Mouse (Mus musculus): ENCODE measurements around the gene Rnf185. TPM values are rescaled to one million over a fixed set of nuclear protein-coding genes. Genes with fewer than 3 reads are reported as not detected.

Rnf185 gene
- polyA plus RNA-seq, 1 experiment = not detected

DNA sequence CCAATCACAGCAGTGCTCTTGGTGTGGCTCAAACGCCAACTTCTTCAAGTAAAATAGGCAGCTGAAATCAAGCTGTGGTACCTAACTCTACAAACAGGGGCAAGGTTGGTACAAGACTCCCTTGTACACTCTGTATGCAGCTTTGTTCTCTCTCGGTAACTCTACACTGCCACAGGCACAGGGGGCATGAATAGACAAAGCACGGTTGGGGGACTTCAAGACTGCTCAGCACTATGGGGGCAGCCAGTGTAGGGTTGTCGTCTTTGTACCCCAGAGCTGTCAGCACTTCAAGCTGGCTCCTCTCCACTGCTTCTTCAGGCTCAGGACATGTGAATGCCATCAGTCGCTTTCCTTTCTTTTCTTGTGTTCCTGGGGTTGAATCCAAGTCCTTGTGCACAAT lies 57.6 kb downstream of the Rnf185 start:
- WGBS = 52% methylated on average over 5 of the region's 5 CpGs
- Histone ChIP-seq H3K4me1 (ENCODE audit: control insufficient read depth, insufficient read depth, low read length) (peaks cover 23% of the 10 kb centered on the region), H3K27ac (ENCODE audit: insufficient read depth, low read depth, low read length) (no peak overlapping the region), H3K4me3 (ENCODE audit: insufficient read depth, low read depth, low read length) (no peak overlapping the region)
- TF ChIP-seq POLR2A (IDR thresholded peaks at IDR 0.05; ENCODE audit: insufficient read depth, low read depth, low read length) = no peak
- TF ChIP-seq CTCF (IDR thresholded peaks at IDR 0.05; ENCODE audit: insufficient read depth, low read depth, low read length) = no peak

DNA sequence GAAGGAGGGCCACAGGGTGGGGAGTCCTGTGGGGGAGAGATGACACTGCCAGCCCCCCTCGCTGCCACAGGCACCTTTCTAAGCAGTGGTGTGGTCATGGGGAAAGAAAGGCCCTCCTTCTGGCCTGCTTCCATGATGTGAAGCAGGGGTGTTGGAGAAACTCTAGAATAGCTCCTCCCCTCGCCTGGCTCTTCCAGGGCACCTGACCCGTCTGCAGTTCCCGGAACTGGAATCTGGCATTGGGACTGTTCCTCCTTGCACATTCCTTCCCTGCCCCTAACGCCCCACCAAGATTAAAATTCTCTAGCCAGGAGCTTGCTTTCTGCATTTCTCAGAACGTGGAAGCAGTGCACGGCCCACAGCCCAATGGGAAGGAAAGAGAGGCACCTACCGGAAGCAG lies 59.6 kb downstream of the Rnf185 start:
- Histone ChIP-seq H3K4me1 (ENCODE audit: control insufficient read depth, insufficient read depth, low read length) (peaks cover 20% of the 10 kb centered on the region), H3K4me3 (ENCODE audit: insufficient read depth, low read depth, low read length) (no peak overlapping the region), H3K27ac (ENCODE audit: insufficient read depth, low read depth, low read length) (no peak overlapping the region)
- WGBS = 71% methylated on average over 8 of the region's 8 CpGs
- TF ChIP-seq POLR2A (IDR thresholded peaks at IDR 0.05; ENCODE audit: insufficient read depth, low read depth, low read length) (no peak), CTCF (IDR thresholded peaks at IDR 0.05; ENCODE audit: insufficient read depth, low read depth, low read length) (no peak)

GRCm38 (mm10) chr11:3390789-3391188 lies 61.4 kb downstream of the Rnf185 start:
- WGBS = 92% methylated on average over 5 of the region's 5 CpGs
- no peak for TF ChIP-seq CTCF (IDR thresholded peaks at IDR 0.05; ENCODE audit: insufficient read depth, low read depth, low read length)
- no peak for TF ChIP-seq POLR2A (IDR thresholded peaks at IDR 0.05; ENCODE audit: insufficient read depth, low read depth, low read length)
- Histone ChIP-seq H3K4me1 (ENCODE audit: control insufficient read depth, insufficient read depth, low read length) (peaks cover 14% of the 10 kb centered on the region), H3K27ac (ENCODE audit: insufficient read depth, low read depth, low read length) (no peak overlapping the region), H3K4me3 (ENCODE audit: insufficient read depth, low read depth, low read length) (no peak overlapping the region)

DNA sequence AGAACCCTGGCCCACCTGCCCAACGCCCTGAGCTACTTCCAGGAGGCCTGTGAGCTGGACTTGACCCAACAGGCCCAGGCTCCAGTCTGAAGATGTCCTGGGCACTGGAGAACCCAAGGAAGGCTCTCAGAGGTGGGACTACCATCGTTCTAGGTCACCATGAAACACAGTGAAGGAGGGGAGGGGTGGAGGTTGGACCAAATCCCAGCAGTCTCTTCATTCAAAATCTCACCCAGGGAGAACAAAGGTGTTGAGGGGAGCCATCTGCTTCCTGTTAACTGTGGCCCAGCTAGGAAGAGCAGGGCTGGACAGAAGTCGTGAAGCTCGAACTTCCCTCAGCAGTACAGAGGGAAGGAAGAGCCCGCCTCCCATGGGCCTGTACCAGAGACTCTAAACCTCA lies 62.2 kb downstream of the Rnf185 start:
- H3K4me3 ChIP-seq (ENCODE audit: insufficient read depth, low read depth, low read length) = no peak overlapping the region
- WGBS = 73% methylated on average over 5 of the region's 5 CpGs
- TF ChIP-seq POLR2A (IDR thresholded peaks at IDR 0.05; ENCODE audit: insufficient read depth, low read depth, low read length) (no peak), CTCF (IDR thresholded peaks at IDR 0.05; ENCODE audit: insufficient read depth, low read depth, low read length) (no peak)
- peaks cover 14% of the 10 kb centered on the region for H3K4me1 ChIP-seq (ENCODE audit: control insufficient read depth, insufficient read depth, low read length)
- H3K27ac ChIP-seq (ENCODE audit: insufficient read depth, low read depth, low read length) = no peak overlapping the region

- H3K4me1 ChIP-seq (ENCODE audit: control insufficient read depth, insufficient read depth, low read length) = peaks cover 12% of the 10 kb centered on the region
- H3K4me3 ChIP-seq (ENCODE audit: insufficient read depth, low read depth, low read length) = no peak overlapping the region
- TF ChIP-seq POLR2A (IDR thresholded peaks at IDR 0.05; ENCODE audit: insufficient read depth, low read depth, low read length) (no peak), CTCF (IDR thresholded peaks at IDR 0.05; ENCODE audit: insufficient read depth, low read depth, low read length) (no peak)
- no peak overlapping the region for H3K27ac ChIP-seq (ENCODE audit: insufficient read depth, low read depth, low read length)
- 73% methylated on average over 6 of the region's 6 CpGs for WGBS
Measured at GRCm38 (mm10) chr11:3387482-3388196, 64.5 kb downstream of the Rnf185 start.

DNA sequence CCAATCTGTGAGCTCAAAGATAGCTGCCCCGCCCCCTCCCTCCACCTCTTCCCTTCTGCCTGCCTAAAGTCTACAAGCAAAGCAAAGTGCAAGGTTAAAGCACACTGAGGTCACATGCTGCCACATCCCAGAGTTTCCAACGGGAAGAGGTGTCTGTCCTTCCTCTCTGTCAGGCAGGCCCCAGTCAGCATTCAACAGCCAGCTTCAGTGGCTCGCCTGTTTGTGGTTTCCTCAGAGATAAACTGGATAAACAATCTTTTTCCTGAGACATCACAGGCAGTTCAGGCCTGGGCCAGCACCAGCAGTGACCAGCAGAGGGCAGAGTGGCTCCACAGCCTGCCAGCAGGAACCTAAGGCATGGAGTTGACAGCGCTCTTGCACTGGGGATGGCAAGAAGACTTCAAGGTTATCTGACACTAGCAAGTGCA lies 65.2 kb downstream of the Rnf185 start:
- TF ChIP-seq POLR2A (IDR thresholded peaks at IDR 0.05; ENCODE audit: insufficient read depth, low read depth, low read length) (no peak), CTCF (IDR thresholded peaks at IDR 0.05; ENCODE audit: insufficient read depth, low read depth, low read length) (peak; percentile 93)
- Histone ChIP-seq H3K4me3 (ENCODE audit: insufficient read depth, low read depth, low read length) (no peak overlapping the region), H3K27ac (ENCODE audit: insufficient read depth, low read depth, low read length) (0 out of 2 replicates have a peak overlapping the region, but pooled peaks have one; percentile 5), H3K4me1 (ENCODE audit: control insufficient read depth, insufficient read depth, low read length) (peaks cover 5% of the 10 kb centered on the region; the same call in 1 of the 2 replicates)
- WGBS = 23% methylated on average over 4 of the region's 4 CpGs

GRCm38 (mm10) chr11:3382602-3383594 lies 69.3 kb downstream of the Rnf185 start:
- H3K4me1 ChIP-seq (ENCODE audit: control insufficient read depth, insufficient read depth, low read length) = peaks cover 2% of the 10 kb centered on the region; the same call in 1 of the 2 replicates
- WGBS = 80% methylated on average over 5 of the region's 5 CpGs
- no peak overlapping the region for H3K27ac ChIP-seq (ENCODE audit: insufficient read depth, low read depth, low read length)
- no peak overlapping the region for H3K4me3 ChIP-seq (ENCODE audit: insufficient read depth, low read depth, low read length)
- no peak for TF ChIP-seq CTCF (IDR thresholded peaks at IDR 0.05; ENCODE audit: insufficient read depth, low read depth, low read length)
- no peak for TF ChIP-seq POLR2A (IDR thresholded peaks at IDR 0.05; ENCODE audit: insufficient read depth, low read depth, low read length)

- WGBS = 91% methylated on average over 6 of the region's 6 CpGs
- Histone ChIP-seq H3K4me3 (ENCODE audit: insufficient read depth, low read depth, low read length) (no peak overlapping the region), H3K27ac (ENCODE audit: insufficient read depth, low read depth, low read length) (no peak overlapping the region), H3K4me1 (ENCODE audit: control insufficient read depth, insufficient read depth, low read length) (no peaks in the 10 kb centered on the region)
- TF ChIP-seq POLR2A (IDR thresholded peaks at IDR 0.05; ENCODE audit: insufficient read depth, low read depth, low read length) (no peak), CTCF (IDR thresholded peaks at IDR 0.05; ENCODE audit: insufficient read depth, low read depth, low read length) (no peak)
Measured at GRCm38 (mm10) chr11:3381148-3381814, 70.9 kb downstream of the Rnf185 start.
